Mouse (Mus musculus) CH12.LX (cell line): Measurements from ENCODE around the gene Pygm.

Source experiments
- CTCF ChIP-seq, 2 experiments: IDR thresholded peaks in 1 of 2; conservative IDR thresholded peaks in 1 of 2; 2 replicates each; pipeline ENCODE4 v1.5.1; 2011 to 2012; ENCODE audit warnings: low read depth in 2 of 2, low read length in 2 of 2, improper control_type of control experiment in 1 of 2, inconsistent platforms in 1 of 2, mild to moderate bottlenecking in 1 of 2, moderate library complexity in 1 of 2
- EP300 ChIP-seq: IDR thresholded peaks from 2 replicates; pipeline ENCODE4 v1.6.1; 2011; ENCODE audit warnings: low read length, improper control_type of control experiment
- HCFC1 ChIP-seq: IDR thresholded peaks from 2 replicates; pipeline ENCODE4 v1.6.1; 2012; ENCODE audit warnings: low read depth, mild to moderate bottlenecking, inconsistent platforms, low read length, improper control_type of control experiment
- MXI1 ChIP-seq: IDR thresholded peaks from 2 replicates; pipeline ENCODE4 v1.6.1; 2011; ENCODE audit warnings: mild to moderate bottlenecking, low read depth, low read length, improper control_type of control experiment
- PAX5 ChIP-seq: IDR thresholded peaks from 2 replicates; pipeline ENCODE4 v1.6.1; 2012; ENCODE audit warnings: low read length, inconsistent platforms, mixed read lengths
- TCF12 ChIP-seq: IDR thresholded peaks from 2 replicates; pipeline ENCODE4 v1.6.1; 2014; ENCODE audit warnings: low read depth, mild to moderate bottlenecking, inconsistent platforms, low read length, improper control_type of control experiment

DNA sequence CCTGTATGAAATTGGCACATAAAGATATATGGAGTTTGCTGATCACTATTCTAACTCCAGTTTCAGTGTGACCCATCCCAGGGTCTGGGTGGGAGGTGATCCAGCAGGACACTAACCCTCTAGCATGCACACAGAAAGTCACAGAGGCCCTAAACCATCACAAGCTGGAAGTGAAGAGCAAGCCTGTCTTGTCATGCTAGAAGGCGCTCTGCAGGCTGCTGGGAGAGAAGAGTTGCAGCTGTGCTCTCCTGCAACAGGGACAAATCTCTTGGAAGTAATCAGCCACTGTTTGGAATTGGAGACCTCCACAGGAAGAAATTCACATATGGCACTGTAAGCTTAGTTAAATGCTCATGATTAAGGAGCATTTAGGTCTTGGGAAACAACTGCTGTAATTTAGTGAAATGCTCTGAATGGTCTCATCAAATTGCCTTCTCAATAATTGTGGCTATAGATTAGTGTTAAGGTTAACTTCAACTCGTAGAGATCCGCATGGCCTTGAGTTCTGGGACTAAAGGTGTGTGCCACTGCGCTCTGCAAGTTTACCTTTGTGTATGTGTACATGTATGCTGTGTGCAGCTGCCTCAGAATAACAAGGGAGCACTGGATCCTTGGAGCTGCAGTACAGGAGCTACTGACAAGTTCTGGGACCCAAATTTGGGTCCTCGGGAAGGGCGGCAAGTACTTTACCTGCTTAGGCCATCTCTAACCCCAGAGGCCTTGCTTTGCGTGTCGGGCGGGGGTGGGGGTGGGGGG lies 3.6 kb upstream of the Pygm start:
- TF ChIP-seq MXI1 (no peak), EP300 (no peak), HCFC1 (no peak), TCF12 (no peak), CTCF (conservative IDR thresholded peaks at IDR 0.05 in 1 of 2, IDR thresholded peaks at IDR 0.05 in 1 of 2; ENCODE audit: low read depth in 2 of 2, low read length in 2 of 2) (no peak), PAX5 (no peak)
